In the genomic region with DNA sequence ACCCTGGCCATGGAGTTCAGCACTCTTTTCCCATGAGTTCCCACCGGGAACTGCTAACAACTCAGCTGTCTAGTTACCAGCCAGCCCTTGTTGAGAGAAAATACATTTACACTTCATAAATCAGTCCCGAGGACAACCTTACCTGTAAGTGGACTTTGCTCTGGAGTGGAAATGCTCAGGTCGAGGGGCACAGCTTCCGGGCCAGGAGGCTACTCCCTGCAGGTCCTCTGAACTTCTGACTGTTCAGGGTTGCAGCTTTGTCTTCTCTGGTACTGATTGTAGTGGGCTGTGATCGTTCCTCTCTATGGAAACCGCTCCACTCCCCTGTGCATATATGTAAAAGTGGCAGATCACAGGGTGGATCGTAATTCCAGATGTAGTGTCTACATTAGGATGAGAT, we compare ENCODE assay signal across 30 mouse cellular contexts. TPM values are rescaled to one million over a fixed set of nuclear protein-coding genes. Genes with fewer than 3 reads are reported as not detected.
DNase-seq lines count a peak whose midpoint lies in the region; ATAC-seq and TF ChIP-seq lines count a peak whose summit lies in the region.
"Had no signal": no experiment of that assay in that cellular context is flagged by ENCODE, and none has a peak within 500 bp of the region (broad histone marks: within the 10 kb centered on the region; RNA-seq: fewer than 3 reads in every experiment).

No protein-coding gene starts in this region.

- no peak overlapping the region for H3K4me2 ChIP-seq in intestine, embryonic 15.5 days (replicated peaks)
- H3K4me2 ChIP-seq in intestine, postnatal 0 days (replicated peaks; ENCODE audit: low read depth): peak overlapping the region; percentile 37
- H3K4me2 ChIP-seq: embryonic facial prominence, embryonic 13.5 days; embryonic facial prominence, embryonic 15.5 days; forebrain, embryonic 12.5 days had no signal

- ATAC-seq in intestine, embryonic 15.5 days: peak; percentile 88
- ATAC-seq in intestine, postnatal 0 days: peak; percentile 79
- ATAC-seq: activated CD4-positive, CD25-positive, alpha-beta regulatory T cell, adult 4 months; CD4-positive, CD25-positive, alpha-beta regulatory T cell, adult 4 months; forebrain, embryonic 14.5 days; forebrain, embryonic 16.5 days; Patski had no signal

- no peak overlapping the region for H3K27ac ChIP-seq in kidney, adult 2 months (ENCODE audit: insufficient read depth, low read depth, low read length)
- no peak overlapping the region for H3K27ac ChIP-seq in intestine, embryonic 15.5 days
- no peak overlapping the region; the same call in 1 of the 2 replicates for H3K27ac ChIP-seq in intestine, postnatal 0 days (ENCODE audit: low read depth, low read length)
- no peak overlapping the region for H3K27ac ChIP-seq in hindbrain, embryonic 10.5 days
- H3K27ac ChIP-seq: embryonic facial prominence, embryonic 13.5 days; embryonic facial prominence, embryonic 15.5 days; forebrain, embryonic 10.5 days; forebrain, embryonic 12.5 days had no signal

- peak; percentile 5 for DNase-seq in kidney, adult 2 months
- DNase-seq in kidney, adult 9 months: no peak
- no peak for DNase-seq in hindbrain, embryonic 10.5 days (ENCODE audit: low spot score)
- DNase-seq in ovary, postnatal 14 days (ENCODE audit: low spot score): no peak
- DNase-seq: adrenal gland, adult 8-10 months; adrenal gland, postnatal 14 days; B cell, adult 2 months; cerebellum, adult 11 months; cerebellum, adult 18-20 months; cerebellum, adult 8-10 months; cerebellum, adult 9-11 months; cerebellum, postnatal 14 days; cerebellum, postnatal 36 days; embryo, embryonic 11 days had no signal

- H3K4me1 ChIP-seq in kidney, adult 2 months (ENCODE audit: control insufficient read depth, insufficient read depth, low read length): no peaks in the 10 kb centered on the region
- H3K4me1 ChIP-seq in intestine, embryonic 15.5 days (replicated peaks): no peaks in the 10 kb centered on the region
- no peaks in the 10 kb centered on the region for H3K4me1 ChIP-seq in intestine, postnatal 0 days (replicated peaks; ENCODE audit: control insufficient read depth, insufficient read depth, low read length)
- no peaks in the 10 kb centered on the region for H3K4me1 ChIP-seq in hindbrain, embryonic 10.5 days (replicated peaks)
- H3K4me1 ChIP-seq: embryonic facial prominence, embryonic 13.5 days; embryonic facial prominence, embryonic 15.5 days; forebrain, embryonic 10.5 days; forebrain, embryonic 12.5 days had no signal

- no peaks in the 10 kb centered on the region for H3K36me3 ChIP-seq in kidney, adult 2 months (ENCODE audit: control insufficient read depth, insufficient read depth, low read length)
- no peaks in the 10 kb centered on the region for H3K36me3 ChIP-seq in intestine, embryonic 15.5 days
- no peaks in the 10 kb centered on the region for H3K36me3 ChIP-seq in intestine, postnatal 0 days (ENCODE audit: control insufficient read depth, insufficient read depth)
- H3K36me3 ChIP-seq in hindbrain, embryonic 10.5 days: no peaks in the 10 kb centered on the region
- H3K36me3 ChIP-seq: embryonic facial prominence, embryonic 13.5 days; embryonic facial prominence, embryonic 15.5 days; forebrain, embryonic 10.5 days; forebrain, embryonic 12.5 days; G1E had no signal

- WGBS in kidney, adult 2 months: 30% methylated on average over 7 of the region's 7 CpGs
- 52% methylated on average over 7 of the region's 7 CpGs for WGBS in intestine, embryonic 15.5 days
- WGBS in intestine, postnatal 0 days: 35% methylated on average over 7 of the region's 7 CpGs
- 85% methylated on average over 7 of the region's 7 CpGs for WGBS in hindbrain, embryonic 10.5 days

- no peaks in the 10 kb centered on the region for H3K9me3 ChIP-seq in intestine, embryonic 15.5 days
- no peaks in the 10 kb centered on the region for H3K9me3 ChIP-seq in intestine, postnatal 0 days (ENCODE audit: control insufficient read depth)
- no peaks in the 10 kb centered on the region for H3K9me3 ChIP-seq in hindbrain, embryonic 10.5 days
- H3K9me3 ChIP-seq: embryonic facial prominence, embryonic 13.5 days; embryonic facial prominence, embryonic 15.5 days; forebrain, embryonic 10.5 days; forebrain, embryonic 12.5 days; G1E had no signal

- no peak overlapping the region for H3K4me3 ChIP-seq in kidney, adult 2 months (ENCODE audit: insufficient read depth, low read depth, low read length)
- H3K4me3 ChIP-seq in intestine, embryonic 15.5 days (replicated peaks): no peak overlapping the region
- no peak overlapping the region for H3K4me3 ChIP-seq in intestine, postnatal 0 days (ENCODE audit: low read depth, low read length)
- no peak overlapping the region for H3K4me3 ChIP-seq in hindbrain, embryonic 10.5 days
- H3K4me3 ChIP-seq: embryonic facial prominence, embryonic 13.5 days; embryonic facial prominence, embryonic 15.5 days; erythroblast, embryonic 14.5 days; forebrain, embryonic 10.5 days; forebrain, embryonic 12.5 days had no signal

- no peaks in the 10 kb centered on the region for H3K27me3 ChIP-seq in kidney, adult 2 months (replicated peaks; ENCODE audit: control insufficient read depth, insufficient read depth, low read length)
- no peaks in the 10 kb centered on the region for H3K27me3 ChIP-seq in intestine, embryonic 15.5 days (replicated peaks)
- no peaks in the 10 kb centered on the region for H3K27me3 ChIP-seq in intestine, postnatal 0 days (replicated peaks; ENCODE audit: control insufficient read depth, insufficient read depth, low read length)
- no peaks in the 10 kb centered on the region for H3K27me3 ChIP-seq in hindbrain, embryonic 10.5 days (ENCODE audit: insufficient read depth, poor library complexity, severe bottlenecking)
- H3K27me3 ChIP-seq: CH12.LX; embryonic facial prominence, embryonic 13.5 days; embryonic facial prominence, embryonic 15.5 days; forebrain, embryonic 12.5 days had no signal

- H3K9ac ChIP-seq in intestine, embryonic 15.5 days: no peak overlapping the region
- no peak overlapping the region for H3K9ac ChIP-seq in intestine, postnatal 0 days (ENCODE audit: low read depth, low read length)
- H3K9ac ChIP-seq: embryonic facial prominence, embryonic 13.5 days; embryonic facial prominence, embryonic 15.5 days; forebrain, embryonic 12.5 days had no signal

- no peak for TF ChIP-seq POLR2A in kidney, adult 2 months (IDR thresholded peaks at IDR 0.05; ENCODE audit: low read depth, low read length)

- TF ChIP-seq CTCF in kidney, adult 2 months (conservative IDR thresholded peaks at IDR 0.05; ENCODE audit: insufficient read depth, insufficient read length, low read depth, low read length): no peak
- TF ChIP-seq CTCF in intestine, postnatal 0 days (IDR thresholded peaks at IDR 0.05; ENCODE audit: low read depth): no peak

RNA-seq across cellular contexts. Expression of a gene that starts 0.5 kb away (rescaled TPM):
- not detected in 2 replicates for polyA plus RNA-seq in kidney, adult 2 months (2012; rRNA removed)
- polyA plus RNA-seq in intestine, embryonic 15.5 days (2015; fragmentation: Nextera tagmentation; extraction: Ambion mirVana): 0.25 and 0.44 TPM in 2 replicates
- polyA plus RNA-seq in intestine, postnatal 0 days (2015; fragmentation: Nextera tagmentation; extraction: Ambion mirVana): 0.43 and 0.51 TPM in 2 replicates
- not detected in 2 replicates for polyA plus RNA-seq in hindbrain, embryonic 10.5 days (2016; fragmentation: Nextera tagmentation; extraction: Ambion mirVana)
- polyA plus RNA-seq: activated CD4-positive, CD25-positive, alpha-beta regulatory T cell, adult 4 months; CD4-positive, CD25-positive, alpha-beta regulatory T cell, adult 4 months; embryonic facial prominence, embryonic 11.5 days; embryonic facial prominence, embryonic 13.5 days; embryonic facial prominence, embryonic 15.5 days; erythroblast, embryonic 14.5 days; forebrain, embryonic 10.5 days; forebrain, embryonic 12.5 days; forebrain, embryonic 14.5 days; G1E; Patski had no signal

RNA-seq across cellular contexts. Expression of a gene that starts 26.6 kb away (rescaled TPM):
- not detected in 2 replicates for polyA plus RNA-seq in kidney, adult 2 months (2012; rRNA removed)
- polyA plus RNA-seq in intestine, embryonic 15.5 days (2015; fragmentation: Nextera tagmentation; extraction: Ambion mirVana): 31.1 and 36.0 TPM in 2 replicates
- 44.1 and 58.4 TPM in 2 replicates for polyA plus RNA-seq in intestine, postnatal 0 days (2015; fragmentation: Nextera tagmentation; extraction: Ambion mirVana)
- polyA plus RNA-seq in hindbrain, embryonic 10.5 days (2016; fragmentation: Nextera tagmentation; extraction: Ambion mirVana): 0.12 TPM in 1 of 2 replicates, not detected in the other
- polyA plus RNA-seq: brain, embryonic 14.5 days; embryonic facial prominence, embryonic 11.5 days; embryonic facial prominence, embryonic 13.5 days; embryonic facial prominence, embryonic 15.5 days; erythroblast, embryonic 14.5 days; forebrain, embryonic 10.5 days; forebrain, embryonic 12.5 days; forebrain, embryonic 14.5 days; G1E; Patski had no signal

RNA-seq across cellular contexts. Expression of a gene that starts 26.7 kb away (rescaled TPM):
- polyA plus RNA-seq in kidney, adult 2 months (2012; rRNA removed): 32.7 and 39.9 TPM in 2 replicates
- polyA plus RNA-seq in intestine, embryonic 15.5 days (2015; fragmentation: Nextera tagmentation; extraction: Ambion mirVana): 124 and 131 TPM in 2 replicates
- 106 and 109 TPM in 2 replicates for polyA plus RNA-seq in intestine, postnatal 0 days (2015; fragmentation: Nextera tagmentation; extraction: Ambion mirVana)
- 40.3 and 49.5 TPM in 2 replicates for polyA plus RNA-seq in hindbrain, embryonic 10.5 days (2016; fragmentation: Nextera tagmentation; extraction: Ambion mirVana)

Comparison
In these comparisons a context has a peak if more than half of its experiments do, and no peak if none do; other contexts are left out.
1. RNA of a gene that starts 26.6 kb away (polyA plus RNA-seq): 44.1 to 58.4 TPM in intestine, postnatal 0 days and 31.1 to 36.0 TPM in intestine, embryonic 15.5 days; 0.12 TPM in hindbrain, embryonic 10.5 days and not detected in kidney, adult 2 months; every median in the first group is over 10 times any median in the second.